Mouse (Mus musculus) ES-Bruce4 (cell line): ENCODE data around the gene Vmn1r58.

Experiments used
- CTCF ChIP-seq: IDR thresholded peaks from one replicate; pipeline ENCODE4 v1.8.1; 2011; ENCODE audit warnings: low read depth, low read length
- EP300 ChIP-seq: IDR thresholded peaks from 2 replicates; pipeline ENCODE4 v1.6.1; 2011; ENCODE audit warnings: low read depth, low read length; ENCODE audit not compliant: insufficient read depth
- POLR2A ChIP-seq: IDR thresholded peaks from one replicate; pipeline ENCODE4 v1.8.1; 2011; ENCODE audit warnings: low read length; ENCODE audit not compliant: insufficient read depth

DNA sequence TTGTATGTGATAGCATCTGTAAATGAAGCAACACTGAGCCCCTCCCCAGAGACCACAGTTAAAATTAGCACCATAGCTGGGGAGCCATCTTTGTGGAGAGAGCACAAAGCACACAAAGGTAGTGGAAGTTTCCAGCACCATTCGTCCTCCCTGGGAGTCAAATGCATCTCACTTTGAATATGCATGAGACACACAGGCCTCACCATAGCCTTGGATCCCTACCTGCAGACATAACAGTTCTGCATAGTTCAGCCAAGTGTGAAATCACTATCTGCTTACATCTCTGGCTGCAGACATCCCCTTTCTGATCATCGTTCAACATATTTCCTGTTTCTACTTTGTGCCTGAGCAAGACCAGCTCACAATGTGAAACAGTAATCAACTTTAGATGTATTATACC, 46.5 kb downstream of the Vmn1r58 start:
- TF ChIP-seq CTCF (no peak), EP300 (no peak), POLR2A (no peak)
